Mouse (Mus musculus) cerebellum, postnatal 25 days (tissue): ENCODE results near the gene Cnot2.
"Not testable (repeated sequence)": the region's sequence is repeated elsewhere in the genome, so short reads cannot be mapped to it uniquely, and the experiment has no call there.

Source experiments
- DNase-seq, 2 experiments: peaks; one replicate each; pipeline ENCODE4 v3.0.0; 2021; ENCODE audit warnings: mixed read lengths in 2 of 2

Gene Cnot2

GRCm38 (mm10) chr10:116581369-116581718, at the start of gene Cnot2:
Cnot2 (minus strand) TSS chr10:116581511.
- peak; percentile 99 for DNase-seq

DNA sequence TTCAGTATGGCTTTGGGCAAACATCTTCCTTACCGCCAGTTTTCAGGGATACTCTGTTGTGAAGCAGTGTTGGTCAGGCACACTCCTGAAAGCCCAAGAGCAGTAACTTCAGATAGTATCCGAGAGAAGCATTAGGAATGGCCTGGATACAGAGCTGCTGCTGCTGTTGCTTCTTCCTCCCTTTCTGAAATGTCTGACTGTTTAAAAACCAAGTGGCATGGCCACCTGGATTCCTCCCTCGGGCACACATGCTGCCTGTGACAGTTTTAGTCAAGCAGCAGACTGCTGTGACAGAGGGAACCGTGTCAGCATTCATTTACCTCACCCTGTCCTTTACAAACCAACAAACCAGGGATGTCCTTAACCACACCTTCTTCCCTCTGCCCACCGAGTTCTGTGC, 47.6 kb upstream of the Cnot2 start:
- DNase-seq = peak in 1 of 2 experiments; percentile 35

GRCm38 (mm10) chr10:116626009-116626408, 44.7 kb upstream of the Cnot2 start:
- DNase-seq = no peak

- DNase-seq = not testable (repeated sequence)
Observed at GRCm38 (mm10) chr10:116613250-116613649, 31.9 kb upstream of the Cnot2 start.

GRCm38 (mm10) chr10:116604905-116605162, 23.5 kb upstream of the Cnot2 start:
- no peak for DNase-seq

DNA sequence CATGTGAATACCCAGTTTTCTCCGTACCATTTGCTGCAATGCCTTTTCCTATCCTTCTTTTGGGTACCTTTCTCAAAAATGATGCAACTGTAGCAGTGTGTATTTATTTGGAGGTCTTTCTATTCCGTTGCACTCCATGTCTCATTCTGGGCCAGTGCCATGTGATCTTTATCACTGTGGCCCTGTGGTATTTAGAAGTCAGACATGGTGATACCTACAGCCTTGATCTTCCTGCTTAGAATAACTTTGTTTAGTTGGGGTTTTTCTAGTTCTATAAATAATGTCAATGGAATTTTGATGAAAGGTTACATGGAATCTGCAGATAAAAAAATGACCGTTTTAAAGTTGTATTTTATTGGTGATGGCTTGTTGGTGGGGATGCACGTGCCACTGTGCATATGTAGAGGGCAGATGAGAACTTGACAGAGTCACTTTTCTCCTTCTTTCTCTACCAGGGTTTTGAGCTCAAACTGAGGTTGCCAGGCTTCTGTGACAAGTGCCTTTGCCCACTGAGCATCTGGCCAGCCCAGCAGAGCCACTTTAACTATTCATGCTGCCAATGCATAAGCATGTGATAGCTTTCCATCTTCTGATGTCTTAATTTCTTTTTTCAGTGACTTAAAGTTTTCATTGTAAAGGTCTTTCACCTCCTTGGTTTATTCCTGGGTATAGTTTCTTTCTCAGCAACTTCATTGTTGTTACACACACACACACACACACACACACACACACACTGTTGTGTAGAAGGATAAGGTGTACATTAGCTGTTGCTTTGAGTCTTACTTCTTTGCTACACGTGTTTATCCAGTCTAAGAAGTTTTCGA, 23.0 kb upstream of the Cnot2 start:
- no peak for DNase-seq

- DNase-seq = peak; percentile 75 to 80
Observed at GRCm38 (mm10) chr10:116599056-116599850, 17.9 kb upstream of the Cnot2 start.

DNA sequence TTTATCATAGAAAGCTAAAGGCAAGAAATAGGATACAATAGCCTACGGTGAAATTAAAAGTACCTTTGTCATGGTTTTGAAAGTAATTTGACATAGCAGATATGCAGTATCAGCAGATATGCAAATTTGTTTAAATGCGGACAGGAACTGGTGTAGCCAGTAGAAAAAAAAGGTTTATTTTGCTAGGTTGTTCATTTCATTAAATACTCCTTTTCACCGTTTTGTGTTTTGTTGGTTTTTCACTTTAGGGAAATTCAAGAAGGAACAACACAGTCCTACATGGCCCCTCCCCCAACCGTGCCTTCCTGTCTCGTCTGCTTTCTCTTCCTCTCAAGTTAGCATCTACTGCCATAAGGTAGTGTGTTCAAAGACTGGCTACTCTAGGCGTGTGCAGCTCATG, 1.4 kb upstream of the Cnot2 start:
- DNase-seq = peak in 1 of 2 experiments; percentile 50

- peak in 1 of 2 experiments; percentile 75 for DNase-seq
Observed at GRCm38 (mm10) chr10:116581719-116582481, 589 bp upstream of the Cnot2 start.

DNA sequence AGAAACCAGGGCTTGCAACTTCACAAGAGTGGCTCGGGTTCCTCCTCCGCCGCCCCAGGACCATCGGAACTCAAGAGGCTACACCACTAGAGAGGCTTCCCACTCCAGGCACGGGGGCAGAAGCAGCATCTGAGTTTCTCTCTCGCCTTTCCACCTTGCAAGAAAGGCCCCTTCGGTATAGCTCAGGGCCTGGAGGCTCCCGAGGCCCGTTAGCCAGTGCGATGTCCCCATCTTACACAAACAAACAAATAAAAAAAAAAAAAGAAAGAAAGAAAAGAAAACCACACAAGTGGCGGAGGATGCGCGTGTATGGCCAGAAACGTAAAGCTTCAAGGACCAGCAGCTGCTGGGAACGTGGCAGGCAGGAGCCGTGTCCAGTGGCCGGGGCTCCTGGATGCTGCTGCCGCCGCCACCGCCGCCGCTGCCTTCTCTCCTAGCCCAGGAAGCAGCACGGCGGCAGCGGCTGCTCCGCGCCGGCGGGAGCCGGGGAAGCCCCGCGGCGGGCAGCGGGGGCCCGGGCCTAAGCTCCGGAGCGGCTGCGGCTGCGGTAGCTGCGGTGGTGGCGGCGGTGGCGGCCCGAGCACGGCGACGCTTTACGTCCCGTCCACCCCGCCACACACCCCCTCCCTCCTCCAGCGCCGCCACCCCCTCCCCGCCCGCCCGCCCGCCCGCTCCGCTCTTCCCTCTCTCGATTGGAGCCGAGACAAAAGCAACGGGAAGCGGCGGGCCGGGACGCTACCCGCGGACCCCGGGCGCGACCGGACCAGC, 536 bp downstream of the Cnot2 start:
- peak in 1 of 2 experiments; percentile 82 for DNase-seq

DNA sequence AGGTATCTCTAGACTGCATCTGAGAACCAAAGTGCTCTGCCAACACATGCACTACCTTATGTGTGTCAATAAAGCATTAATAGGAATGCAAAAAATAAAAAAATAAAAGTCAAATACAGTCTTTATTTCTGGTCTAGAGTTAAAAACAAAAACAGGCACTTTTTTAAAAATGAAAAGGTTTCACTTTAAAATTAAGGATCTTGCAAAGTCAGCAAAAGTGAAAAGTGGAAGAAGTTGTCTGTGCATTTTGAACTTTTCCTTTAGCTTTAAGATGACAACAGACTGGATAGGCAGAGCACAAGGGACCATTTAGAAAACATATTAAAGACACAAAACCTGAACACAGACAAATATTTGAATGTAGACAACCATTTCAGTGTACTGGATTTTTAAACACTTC, 1.8 kb downstream of the Cnot2 start:
- DNase-seq = no peak

GRCm38 (mm10) chr10:116578375-116578774, 2.9 kb downstream of the Cnot2 start:
- no peak for DNase-seq

GRCm38 (mm10) chr10:116577181-116577580, 4.1 kb downstream of the Cnot2 start:
- DNase-seq = no peak

GRCm38 (mm10) chr10:116576071-116576470, 5.2 kb downstream of the Cnot2 start:
- not testable (repeated sequence) for DNase-seq

GRCm38 (mm10) chr10:116570526-116570925, 10.8 kb downstream of the Cnot2 start:
- no peak for DNase-seq

GRCm38 (mm10) chr10:116568539-116568938, 12.8 kb downstream of the Cnot2 start:
- DNase-seq = peak; percentile 69 to 81

- peak; percentile 57 to 79 for DNase-seq
Observed at GRCm38 (mm10) chr10:116567491-116568405, 13.6 kb downstream of the Cnot2 start.

DNA sequence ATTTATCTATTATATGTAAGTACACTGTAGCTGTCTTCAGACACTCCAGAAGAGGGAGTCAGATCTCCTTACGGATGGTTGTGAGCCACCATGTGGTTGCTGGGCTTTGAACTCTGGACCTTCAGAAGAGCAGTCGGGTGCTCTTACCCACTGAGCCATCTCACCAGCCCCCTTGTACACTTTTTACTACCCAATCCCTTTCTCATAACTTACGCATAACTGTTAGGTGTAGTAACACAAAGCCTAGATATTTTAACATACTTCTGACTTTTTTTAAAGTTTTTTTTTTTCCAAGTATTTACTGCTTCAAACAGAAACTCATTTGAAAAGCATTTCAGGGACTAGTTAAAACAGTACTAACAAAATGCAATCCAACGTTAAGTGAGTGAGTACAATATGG, 14.8 kb downstream of the Cnot2 start:
- DNase-seq = not testable (repeated sequence)

GRCm38 (mm10) chr10:116564828-116565602, 16.3 kb downstream of the Cnot2 start:
- DNase-seq = no peak

- peak in 1 of 2 experiments; percentile 5 for DNase-seq
Observed at GRCm38 (mm10) chr10:116562731-116563480, 18.4 kb downstream of the Cnot2 start.
